Comparison of ENCODE assay signal across 8 mouse cellular contexts in the genomic region with DNA sequence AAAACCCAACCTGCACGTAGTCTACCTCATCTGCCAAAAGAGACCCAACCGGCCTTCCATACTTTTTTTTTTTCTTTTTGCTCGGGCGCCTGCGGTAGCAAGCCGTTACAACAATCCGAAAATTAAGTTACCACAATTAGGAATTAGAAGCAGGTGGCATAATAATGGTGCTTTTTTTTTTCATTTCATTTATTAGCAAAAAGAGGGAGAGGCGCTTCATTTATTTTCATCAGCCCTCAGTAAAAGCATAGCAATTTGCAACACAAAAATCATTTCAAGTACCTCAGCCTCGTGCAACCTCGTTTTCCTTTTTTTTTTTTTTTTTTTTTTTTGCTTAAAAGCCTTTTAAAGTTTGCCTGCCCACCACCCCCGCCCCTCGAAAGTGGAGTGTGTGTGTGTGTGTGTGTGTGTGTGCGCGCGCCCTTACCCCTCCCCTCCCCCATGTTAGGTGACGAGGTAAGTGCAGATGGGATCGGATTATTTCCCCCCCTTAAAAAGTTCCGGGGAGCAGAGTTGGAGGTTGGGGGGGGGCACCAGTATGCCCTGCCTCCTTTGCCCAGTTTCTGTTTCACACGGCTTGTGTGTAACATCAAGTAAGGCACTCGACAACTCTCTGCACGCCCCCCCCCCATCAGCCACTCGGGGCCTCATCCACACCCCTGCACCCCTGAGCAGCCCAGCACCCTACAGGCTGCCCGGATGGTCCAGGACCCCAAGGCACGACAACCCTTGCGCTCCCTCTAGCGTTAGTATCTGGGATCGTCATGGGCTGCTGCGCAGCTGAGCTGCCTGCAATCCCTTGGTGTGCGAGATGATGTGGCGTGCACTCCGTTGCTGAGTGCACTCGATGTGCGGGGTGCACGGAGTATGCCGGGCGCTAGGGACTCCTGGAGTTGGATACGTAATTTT. TPM values are rescaled to one million over a fixed set of nuclear protein-coding genes. Genes with fewer than 3 reads are reported as not detected.
DNase-seq lines count a peak whose midpoint lies in the region; ATAC-seq and TF ChIP-seq lines count a peak whose summit lies in the region.

No protein-coding gene starts in this region.

- TF ChIP-seq CTCF in E14TG2a.4 (conservative IDR thresholded peaks at IDR 0.05; ENCODE audit: low read length): peak; percentile 94

- peak; percentile 74 for DNase-seq in c-Kit-positive CD71-positive TER-119-negative erythroid progenitor cells, embryonic 14.5 days (ENCODE audit: low read depth)
- peak; percentile 96 for DNase-seq in forebrain, embryonic 11.5 days (ENCODE audit: low spot score)
- DNase-seq in kidney, postnatal 25 days: peak; percentile 84 to 89
- peak; percentile 79 for DNase-seq in liver, embryonic 13.5 days
- DNase-seq in natural killer cell, adult 2 months (ENCODE audit: low spot score in 2 of 2): peak; percentile 68 to 80

- no peaks in the 10 kb centered on the region for H3K9me3 ChIP-seq in E14TG2a.4 (ENCODE audit: low read length)
- H3K9me3 ChIP-seq in forebrain, embryonic 11.5 days (ENCODE audit: control insufficient read depth, low read length): no peaks in the 10 kb centered on the region
- H3K9me3 ChIP-seq in heart, embryonic 16.5 days (replicated peaks; ENCODE audit: control insufficient read depth, low read length): no peaks in the 10 kb centered on the region; the same call in 1 of the 2 replicates
- no peaks in the 10 kb centered on the region for H3K9me3 ChIP-seq in liver, embryonic 13.5 days (replicated peaks)
- H3K9me3 ChIP-seq in stomach, embryonic 14.5 days (ENCODE audit: control insufficient read depth, low read depth, low read length): no peaks in the 10 kb centered on the region

- peak; percentile 94 for ATAC-seq in forebrain, embryonic 11.5 days (replicated peaks; ENCODE audit: low FRiP score)
- peak; percentile 95 for ATAC-seq in heart, embryonic 16.5 days (replicated peaks; ENCODE audit: extremely low read depth, insufficient read depth, low FRiP score)
- peak; percentile 93 for ATAC-seq in liver, embryonic 13.5 days (ENCODE audit: low read depth)
- peak; percentile 91 for ATAC-seq in stomach, embryonic 14.5 days (ENCODE audit: insufficient number of reproducible peaks, insufficient read depth, low FRiP score, low read depth)

- peaks cover 21% of the 10 kb centered on the region for H3K4me1 ChIP-seq in E14TG2a.4 (replicated peaks; ENCODE audit: low read depth, low read length)
- H3K4me1 ChIP-seq in forebrain, embryonic 11.5 days (replicated peaks; ENCODE audit: control insufficient read depth, insufficient read depth, low read length): peaks cover 23% of the 10 kb centered on the region
- peaks cover 3% of the 10 kb centered on the region; the same call in 1 of the 2 replicates for H3K4me1 ChIP-seq in heart, embryonic 16.5 days (ENCODE audit: control insufficient read depth, insufficient read depth, low read length)
- peaks cover 12% of the 10 kb centered on the region for H3K4me1 ChIP-seq in liver, embryonic 13.5 days (replicated peaks)
- no peaks in the 10 kb centered on the region for H3K4me1 ChIP-seq in stomach, embryonic 14.5 days (ENCODE audit: control insufficient read depth, insufficient read depth, low read length)

- WGBS in forebrain, embryonic 11.5 days: 1% methylated on average over 36 of the region's 37 CpGs
- 1% methylated on average over 37 of the region's 37 CpGs for WGBS in heart, embryonic 16.5 days
- 2% methylated on average over 35 of the region's 37 CpGs for WGBS in liver, embryonic 13.5 days (ENCODE audit: insufficient replicate concordance)
- under 1% methylated on average over 36 of the region's 37 CpGs for WGBS in stomach, embryonic 14.5 days

- H3K9ac ChIP-seq in forebrain, embryonic 11.5 days (ENCODE audit: low read length): peak overlapping the region; percentile 61
- H3K9ac ChIP-seq in heart, embryonic 16.5 days (ENCODE audit: low read length): peak overlapping the region; percentile 71
- peak overlapping the region; percentile 54 for H3K9ac ChIP-seq in liver, embryonic 13.5 days
- H3K9ac ChIP-seq in stomach, embryonic 14.5 days (replicated peaks; ENCODE audit: low read depth, low read length): no peak overlapping the region; the same call in 1 of the 2 replicates

- H3K27ac ChIP-seq in forebrain, embryonic 11.5 days (ENCODE audit: low read depth, low read length): peak overlapping the region; percentile 65; the same call in 1 of the 2 replicates
- no peak overlapping the region for H3K27ac ChIP-seq in heart, embryonic 16.5 days (ENCODE audit: low read length)
- no peak overlapping the region for H3K27ac ChIP-seq in liver, embryonic 13.5 days
- H3K27ac ChIP-seq in stomach, embryonic 14.5 days (ENCODE audit: low read length): no peak overlapping the region

- H3K27me3 ChIP-seq in E14TG2a.4 (ENCODE audit: insufficient read depth, low read length): peaks cover 35% of the 10 kb centered on the region
- H3K27me3 ChIP-seq in forebrain, embryonic 11.5 days (ENCODE audit: control insufficient read depth, insufficient read depth, low read length): no peaks in the 10 kb centered on the region; the same call in none of the 2 replicates
- peaks cover 20% of the 10 kb centered on the region for H3K27me3 ChIP-seq in heart, embryonic 16.5 days (ENCODE audit: control insufficient read depth, insufficient read depth, low read length)
- H3K27me3 ChIP-seq in liver, embryonic 13.5 days: peaks cover 88% of the 10 kb centered on the region
- no peaks in the 10 kb centered on the region for H3K27me3 ChIP-seq in stomach, embryonic 14.5 days (ENCODE audit: control insufficient read depth, insufficient read depth, low read length)

- H3K4me3 ChIP-seq in E14TG2a.4 (replicated peaks; ENCODE audit: low read length): peak overlapping the region; percentile 77
- peak overlapping the region; percentile 39 for H3K4me3 ChIP-seq in forebrain, embryonic 11.5 days (ENCODE audit: low read depth, low read length)
- peak overlapping the region; percentile 80 for H3K4me3 ChIP-seq in heart, embryonic 16.5 days (ENCODE audit: low read length)
- peak overlapping the region; percentile 65 for H3K4me3 ChIP-seq in liver, embryonic 13.5 days (replicated peaks)
- peak overlapping the region; percentile 51 for H3K4me3 ChIP-seq in stomach, embryonic 14.5 days (ENCODE audit: low read depth, low read length)

- H3K36me3 ChIP-seq in E14TG2a.4 (ENCODE audit: insufficient read depth, low read length): no peaks in the 10 kb centered on the region
- no peaks in the 10 kb centered on the region for H3K36me3 ChIP-seq in forebrain, embryonic 11.5 days (ENCODE audit: control insufficient read depth, insufficient read depth, low read length)
- no peaks in the 10 kb centered on the region for H3K36me3 ChIP-seq in heart, embryonic 16.5 days (ENCODE audit: control insufficient read depth, insufficient read depth)
- H3K36me3 ChIP-seq in liver, embryonic 13.5 days: no peaks in the 10 kb centered on the region
- H3K36me3 ChIP-seq in stomach, embryonic 14.5 days (ENCODE audit: control insufficient read depth, insufficient read depth, low read length): no peaks in the 10 kb centered on the region

- peak overlapping the region; percentile 90 for H3K4me2 ChIP-seq in forebrain, embryonic 11.5 days (ENCODE audit: low read depth, low read length, severe bottlenecking)
- peak overlapping the region; percentile 99 for H3K4me2 ChIP-seq in heart, embryonic 16.5 days (ENCODE audit: low read depth, low read length)
- peak overlapping the region; percentile 84 for H3K4me2 ChIP-seq in liver, embryonic 13.5 days
- H3K4me2 ChIP-seq in stomach, embryonic 14.5 days (replicated peaks; ENCODE audit: low read depth, low read length): peak overlapping the region; percentile 97

RNA-seq across cellular contexts. Expression of a gene that starts 47.7 kb away (rescaled TPM):
- 114 and 115 TPM in 2 replicates for polyA plus RNA-seq in forebrain, embryonic 11.5 days (2014; fragmentation: Nextera tagmentation; extraction: Ambion mirVana)
- 40.8 and 50.5 TPM in 2 replicates for polyA plus RNA-seq in heart, embryonic 16.5 days (2015; fragmentation: Nextera tagmentation; extraction: Ambion mirVana)
- 127 and 146 TPM in 2 replicates for polyA plus RNA-seq in liver, embryonic 13.5 days (2015; fragmentation: Nextera tagmentation; extraction: Ambion mirVana)
- polyA plus RNA-seq in stomach, embryonic 14.5 days (2014; fragmentation: Nextera tagmentation; extraction: Ambion mirVana): 64.4 and 65.4 TPM in 2 replicates
